Mouse (Mus musculus) ES-Bruce4 (cell line): Measurements from ENCODE around the gene Dcaf1. TPM values are rescaled to one million over a fixed set of nuclear protein-coding genes. Genes with fewer than 3 reads are reported as not detected.
A peak's percentile ranks its signal among the peaks of the same experiment; 100 is the strongest.

Experiments used
- H3K27ac ChIP-seq: 2 replicates; pipeline ENCODE4 v1.5.1; 2012; ENCODE audit warnings: low read length, inconsistent platforms; ENCODE audit not compliant: insufficient read depth
- H3K27me3 ChIP-seq: 2 replicates; pipeline ENCODE4 v1.6.1; 2012; ENCODE audit warnings: mild to moderate bottlenecking, low read length, inconsistent platforms; ENCODE audit not compliant: control insufficient read depth, poor library complexity, insufficient read depth, severe bottlenecking
- H3K36me3 ChIP-seq: 2 replicates; pipeline ENCODE4 v1.6.1; 2012; ENCODE audit warnings: inconsistent platforms, mild to moderate bottlenecking, low read length, moderate library complexity; ENCODE audit not compliant: control insufficient read depth, poor library complexity, insufficient read depth, severe bottlenecking
- H3K4me1 ChIP-seq: one replicate; pipeline ENCODE4 v1.8.1; 2011; ENCODE audit warnings: low read length; ENCODE audit not compliant: control insufficient read depth, insufficient read depth
- H3K4me3 ChIP-seq: 2 replicates; pipeline ENCODE4 v1.5.1; 2011; ENCODE audit warnings: low read depth, mild to moderate bottlenecking, low read length
- H3K9ac ChIP-seq: 2 replicates; pipeline ENCODE4 v1.6.1; 2012; ENCODE audit warnings: low read depth, mild to moderate bottlenecking, inconsistent platforms; ENCODE audit not compliant: poor library complexity, severe bottlenecking
- H3K9me3 ChIP-seq: replicated peaks from 2 replicates; pipeline ENCODE4 v1.6.1; 2012; ENCODE audit warnings: mild to moderate bottlenecking, low read length, inconsistent platforms; ENCODE audit not compliant: control insufficient read depth, poor library complexity, insufficient read depth, severe bottlenecking
- CTCF ChIP-seq: IDR thresholded peaks from one replicate; pipeline ENCODE4 v1.8.1; 2011; ENCODE audit warnings: low read depth, low read length
- EP300 ChIP-seq: IDR thresholded peaks from 2 replicates; pipeline ENCODE4 v1.6.1; 2011; ENCODE audit warnings: low read depth, low read length; ENCODE audit not compliant: insufficient read depth
- POLR2A ChIP-seq: IDR thresholded peaks from one replicate; pipeline ENCODE4 v1.8.1; 2011; ENCODE audit warnings: low read length; ENCODE audit not compliant: insufficient read depth
- polyA plus RNA-seq: library from polyadenylated mRNA; stranded (reverse); fragments of >200 nt; gene quantifications from 2 replicates; pipeline ENCODE4 v1.2.4, GENCODE M21; 2011; ENCODE audit warnings: low read depth; ENCODE audit not compliant: missing spikeins, insufficient read depth, insufficient read length

Dcaf1 gene
- polyA plus RNA-seq = 65.9 and 70.7 TPM in 2 replicates

- peak; percentile 23 for TF ChIP-seq POLR2A
- no peak for TF ChIP-seq CTCF
- Histone ChIP-seq H3K9ac (peak within 1 kb of the TSS; percentile 92), H3K27me3 (no peaks in the 10 kb centered on the region), H3K9me3 (no peaks in the 10 kb centered on the region), H3K4me3 (peak within 1 kb of the TSS; percentile 94), H3K36me3 (no peaks in the 10 kb centered on the region), H3K4me1 (no peaks in the 10 kb centered on the region), H3K27ac (peak within 1 kb of the TSS; percentile 75; the same call in 1 of the 2 replicates)
These were observed at the start of gene Dcaf1 for GRCm38 (mm10) chr9:106821618-106822380. Gene Dcaf1, plus strand, starts transcription at chr9:106821874.

DNA sequence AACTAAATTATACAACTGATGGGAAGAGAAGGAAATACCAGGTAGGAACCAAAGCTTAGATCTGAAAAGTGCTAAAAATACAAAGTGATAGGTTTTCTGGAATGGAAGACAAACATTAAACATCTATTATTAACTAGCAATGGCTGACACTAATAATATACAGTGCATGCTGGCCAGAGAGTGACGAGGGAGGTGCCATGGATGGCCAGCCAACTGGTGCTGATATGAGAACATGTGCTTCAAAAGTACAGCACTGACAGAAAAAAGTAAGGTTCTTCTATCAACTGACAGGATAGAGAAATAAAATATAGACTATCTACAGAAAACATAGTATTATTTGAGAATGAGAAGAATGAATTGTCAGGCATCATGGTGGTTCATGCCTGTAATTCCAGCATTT lies 45.6 kb upstream of the Dcaf1 start:
- no peak overlapping the region for H3K27ac ChIP-seq
- no peaks in the 10 kb centered on the region for H3K27me3 ChIP-seq
- TF ChIP-seq POLR2A (no peak), EP300 (no peak), CTCF (no peak)
- H3K9ac ChIP-seq = no peak overlapping the region
- no peaks in the 10 kb centered on the region for H3K36me3 ChIP-seq
- no peaks in the 10 kb centered on the region for H3K4me1 ChIP-seq
- no peaks in the 10 kb centered on the region for H3K9me3 ChIP-seq
- H3K4me3 ChIP-seq = no peak overlapping the region

DNA sequence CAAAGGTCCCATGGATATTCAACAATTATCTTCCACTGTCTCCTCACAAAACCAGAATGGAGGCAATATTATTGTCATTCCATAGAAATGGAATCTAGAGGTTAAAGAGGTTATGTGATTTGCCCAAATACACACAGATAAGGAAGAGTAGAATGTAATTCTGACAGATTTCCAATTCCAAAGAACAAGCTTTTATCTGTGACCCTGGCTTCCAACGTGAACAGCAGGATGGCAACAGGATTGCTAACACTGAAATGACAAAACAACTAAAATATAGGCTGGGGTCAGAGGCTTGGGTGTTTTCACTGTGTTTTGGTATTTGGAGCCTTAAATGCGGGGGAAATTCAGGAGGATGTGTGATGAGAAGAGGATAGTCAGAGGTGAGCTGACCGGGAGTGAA lies 44.3 kb upstream of the Dcaf1 start:
- no peak overlapping the region for H3K27ac ChIP-seq
- no peak overlapping the region for H3K9ac ChIP-seq
- no peaks in the 10 kb centered on the region for H3K36me3 ChIP-seq
- no peaks in the 10 kb centered on the region for H3K4me1 ChIP-seq
- no peaks in the 10 kb centered on the region for H3K9me3 ChIP-seq
- H3K4me3 ChIP-seq = no peak overlapping the region
- H3K27me3 ChIP-seq = no peaks in the 10 kb centered on the region
- TF ChIP-seq EP300 = no peak

GRCm38 (mm10) chr9:106778319-106778718 lies 43.4 kb upstream of the Dcaf1 start:
- no peaks in the 10 kb centered on the region for H3K4me1 ChIP-seq
- TF ChIP-seq CTCF (no peak), POLR2A (no peak), EP300 (no peak)
- H3K4me3 ChIP-seq = no peak overlapping the region
- no peaks in the 10 kb centered on the region for H3K9me3 ChIP-seq
- H3K27ac ChIP-seq = no peak overlapping the region
- H3K27me3 ChIP-seq = no peaks in the 10 kb centered on the region
- H3K9ac ChIP-seq = no peak overlapping the region
- no peaks in the 10 kb centered on the region for H3K36me3 ChIP-seq

- H3K36me3 ChIP-seq = no peaks in the 10 kb centered on the region
- no peaks in the 10 kb centered on the region for H3K9me3 ChIP-seq
- no peaks in the 10 kb centered on the region for H3K4me1 ChIP-seq
- H3K27ac ChIP-seq = no peak overlapping the region
- H3K9ac ChIP-seq = no peak overlapping the region
- no peak overlapping the region for H3K4me3 ChIP-seq
- TF ChIP-seq CTCF (no peak), POLR2A (no peak), EP300 (no peak)
- no peaks in the 10 kb centered on the region for H3K27me3 ChIP-seq
These were observed 41.6 kb upstream of the Dcaf1 start for GRCm38 (mm10) chr9:106780086-106780485.

- TF ChIP-seq CTCF = no peak
- TF ChIP-seq POLR2A = no peak
- no peak for TF ChIP-seq EP300
- no peak overlapping the region for H3K27ac ChIP-seq
These were observed 38.1 kb upstream of the Dcaf1 start for GRCm38 (mm10) chr9:106783554-106783953.

More at GRCm38 (mm10) chr9:106783554-106783953, 38.1 kb upstream of the Dcaf1 start:
- Histone ChIP-seq H3K9ac (no peak overlapping the region), H3K4me3 (no peak overlapping the region), H3K9me3 (no peaks in the 10 kb centered on the region), H3K27me3 (no peaks in the 10 kb centered on the region), H3K4me1 (no peaks in the 10 kb centered on the region), H3K36me3 (no peaks in the 10 kb centered on the region)
